Mouse (Mus musculus): ENCODE results near the gene Efnb2. TPM values are rescaled to one million over a fixed set of nuclear protein-coding genes. Genes with fewer than 3 reads are reported as not detected.

Efnb2 gene
- total and polyA plus RNA-seq, 2 experiments from 2014 or later, result 9.6 to 21.0 TPM

- Histone ChIP-seq H3K4me2 (ENCODE audit: low read depth, low read length) (no peak overlapping the region), H3K4me3 (ENCODE audit: low read length) (no peak overlapping the region), H3K9ac (replicated peaks; ENCODE audit: low read length) (no peak overlapping the region), H3K27me3 (ENCODE audit: insufficient read depth, low read length) (no peaks in the 10 kb centered on the region), H3K9me3 (ENCODE audit: low read length) (no peaks in the 10 kb centered on the region), H3K36me3 (ENCODE audit: insufficient read depth, low read length) (no peaks in the 10 kb centered on the region), H3K4me1 (ENCODE audit: insufficient read depth, low read length) (no peaks in the 10 kb centered on the region), H3K27ac (no peak overlapping the region)
- no peak for TF ChIP-seq CTCF (IDR thresholded peaks at IDR 0.05; ENCODE audit: low read depth)
- DNase-seq (ENCODE audit: low spot score), result no peak
- 99% methylated on average over 3 of the region's 3 CpGs for WGBS
- ATAC-seq, result no peak
Observed at GRCm38 (mm10) chr8:8592331-8592730, 68.7 kb downstream of the Efnb2 start.

- Histone ChIP-seq H3K4me3 (ENCODE audit: low read length) (no peak overlapping the region), H3K27ac (no peak overlapping the region), H3K27me3 (ENCODE audit: insufficient read depth, low read length) (no peaks in the 10 kb centered on the region), H3K4me2 (ENCODE audit: low read depth, low read length) (no peak overlapping the region), H3K36me3 (ENCODE audit: insufficient read depth, low read length) (no peaks in the 10 kb centered on the region), H3K9ac (replicated peaks; ENCODE audit: low read length) (no peak overlapping the region), H3K9me3 (ENCODE audit: low read length) (no peaks in the 10 kb centered on the region), H3K4me1 (ENCODE audit: insufficient read depth, low read length) (no peaks in the 10 kb centered on the region)
- DNase-seq (ENCODE audit: low spot score) (no peak), ATAC-seq (no peak)
- TF ChIP-seq CTCF (IDR thresholded peaks at IDR 0.05; ENCODE audit: low read depth), result no peak
- 90% methylated on average over 4 of the region's 4 CpGs for WGBS
Observed at GRCm38 (mm10) chr8:8583981-8584377, 77.1 kb downstream of the Efnb2 start.

GRCm38 (mm10) chr8:8583290-8583980, 77.6 kb downstream of the Efnb2 start:
- no peaks in the 10 kb centered on the region for H3K27me3 ChIP-seq (ENCODE audit: insufficient read depth, low read length)
- no peaks in the 10 kb centered on the region for H3K9me3 ChIP-seq (ENCODE audit: low read length)
- no peak overlapping the region for H3K4me2 ChIP-seq (ENCODE audit: low read depth, low read length)
- WGBS, result 93% methylated on average over 4 of the region's 4 CpGs
- no peaks in the 10 kb centered on the region for H3K4me1 ChIP-seq (ENCODE audit: insufficient read depth, low read length)
- DNase-seq (ENCODE audit: low spot score) (no peak), ATAC-seq (no peak)
- H3K9ac ChIP-seq (replicated peaks; ENCODE audit: low read length), result no peak overlapping the region
- TF ChIP-seq CTCF (IDR thresholded peaks at IDR 0.05; ENCODE audit: low read depth), result no peak
- H3K4me3 ChIP-seq (ENCODE audit: low read length), result no peak overlapping the region
- H3K36me3 ChIP-seq (ENCODE audit: insufficient read depth, low read length), result no peaks in the 10 kb centered on the region
- no peak overlapping the region for H3K27ac ChIP-seq

- DNase-seq (ENCODE audit: low spot score) (no peak), ATAC-seq (peak; percentile 50; the same call in 1 of the 2 replicates)
- Histone ChIP-seq H3K27me3 (ENCODE audit: insufficient read depth, low read length) (no peaks in the 10 kb centered on the region), H3K4me3 (ENCODE audit: low read length) (no peak overlapping the region), H3K9me3 (ENCODE audit: low read length) (no peaks in the 10 kb centered on the region), H3K36me3 (ENCODE audit: insufficient read depth, low read length) (no peaks in the 10 kb centered on the region), H3K9ac (replicated peaks; ENCODE audit: low read length) (no peak overlapping the region), H3K27ac (no peak overlapping the region), H3K4me2 (ENCODE audit: low read depth, low read length) (no peak overlapping the region), H3K4me1 (ENCODE audit: insufficient read depth, low read length) (peaks cover 5% of the 10 kb centered on the region; the same call in 1 of the 2 replicates)
- TF ChIP-seq CTCF (IDR thresholded peaks at IDR 0.05; ENCODE audit: low read depth), result no peak
- WGBS, result 30% methylated on average over 11 of the region's 11 CpGs
Observed at GRCm38 (mm10) chr8:8577770-8578303, 83.2 kb downstream of the Efnb2 start.

- DNase-seq (ENCODE audit: low spot score), result no peak
- H3K4me3 ChIP-seq (ENCODE audit: low read length), result no peak overlapping the region
Observed at GRCm38 (mm10) chr8:8576833-8577232, 84.2 kb downstream of the Efnb2 start.

GRCm38 (mm10) chr8:8576286-8576685, 84.8 kb downstream of the Efnb2 start:
- WGBS, result 33% methylated on average over 6 of the region's 6 CpGs
- ATAC-seq, result no peak
- no peaks in the 10 kb centered on the region for H3K36me3 ChIP-seq (ENCODE audit: insufficient read depth, low read length)
- no peaks in the 10 kb centered on the region for H3K9me3 ChIP-seq (ENCODE audit: low read length)
- no peak overlapping the region for H3K4me2 ChIP-seq (ENCODE audit: low read depth, low read length)
- no peaks in the 10 kb centered on the region for H3K27me3 ChIP-seq (ENCODE audit: insufficient read depth, low read length)
- no peak overlapping the region for H3K4me3 ChIP-seq (ENCODE audit: low read length)
- H3K4me1 ChIP-seq (ENCODE audit: insufficient read depth, low read length), result peaks cover 5% of the 10 kb centered on the region; the same call in 1 of the 2 replicates
- no peak for TF ChIP-seq CTCF (IDR thresholded peaks at IDR 0.05; ENCODE audit: low read depth)
- no peak overlapping the region for H3K27ac ChIP-seq
- DNase-seq (ENCODE audit: low spot score), result no peak
- H3K9ac ChIP-seq (replicated peaks; ENCODE audit: low read length), result no peak overlapping the region

More at GRCm38 (mm10) chr8:8576833-8577232, 84.2 kb downstream of the Efnb2 start:
- no peak for ATAC-seq
- H3K4me1 ChIP-seq (ENCODE audit: insufficient read depth, low read length), result peaks cover 5% of the 10 kb centered on the region; the same call in 1 of the 2 replicates
- H3K27me3 ChIP-seq (ENCODE audit: insufficient read depth, low read length), result no peaks in the 10 kb centered on the region
- H3K9ac ChIP-seq (replicated peaks; ENCODE audit: low read length), result no peak overlapping the region
- H3K4me2 ChIP-seq (ENCODE audit: low read depth, low read length), result no peak overlapping the region
- TF ChIP-seq CTCF (IDR thresholded peaks at IDR 0.05; ENCODE audit: low read depth), result no peak
- 91% methylated on average over 6 of the region's 6 CpGs for WGBS
- H3K9me3 ChIP-seq (ENCODE audit: low read length), result no peaks in the 10 kb centered on the region
- H3K27ac ChIP-seq, result no peak overlapping the region
- no peaks in the 10 kb centered on the region for H3K36me3 ChIP-seq (ENCODE audit: insufficient read depth, low read length)

Measured in hindbrain, postnatal 0 days (tissue).